Mouse (Mus musculus) bone marrow, adult 2 months (tissue): ENCODE data around the gene Traf4.

Experiments used
- CTCF ChIP-seq: fragments of 200-500 bp; IDR thresholded peaks from 2 replicates; pipeline ENCODE4 v1.5.1; 2011; ENCODE audit warnings: low read length, control low read depth; ENCODE audit not compliant: control insufficient read depth, insufficient read depth
- POLR2A ChIP-seq: fragments of 200-500 bp; IDR thresholded peaks from 2 replicates; pipeline ENCODE4 v1.6.1; 2011; ENCODE audit warnings: low read depth, mild to moderate bottlenecking, control low read depth, low read length, borderline replicate concordance; ENCODE audit not compliant: control insufficient read depth

- TF ChIP-seq CTCF (no peak), POLR2A (no peak)
Measured at GRCm38 (mm10) chr11:78161169-78161568, 4.2 kb downstream of the Traf4 start.
